Mouse (Mus musculus): ENCODE data around the gene Nab1.
"Not testable (repeated sequence)": the region's sequence is repeated elsewhere in the genome, so short reads cannot be mapped to it uniquely, and the experiment has no call there.

The Nab1 gene

GRCm38 (mm10) chr1:52500314-52500981 lies at the start of gene Nab1:
TSS of gene Nab1 (minus strand) at chr1:52500679.
- in situ Hi-C loops (cut with MboI): no loop called here

GRCm38 (mm10) chr1:52547451-52547850 lies 47.0 kb upstream of the Nab1 start:
- in situ Hi-C loops (cut with MboI): no loop called here

- in situ Hi-C loops (cut with MboI): no loop called here
These were observed 46.3 kb upstream of the Nab1 start for GRCm38 (mm10) chr1:52546796-52547195.

GRCm38 (mm10) chr1:52540124-52540523 lies 39.6 kb upstream of the Nab1 start:
- in situ Hi-C loops (cut with MboI): not testable (repeated sequence)

- in situ Hi-C loops (cut with MboI): no loop called here
These were observed 29.5 kb upstream of the Nab1 start for GRCm38 (mm10) chr1:52529933-52530332.

GRCm38 (mm10) chr1:52527656-52528055 lies 27.2 kb upstream of the Nab1 start:
- in situ Hi-C loops (cut with MboI): no loop called here

GRCm38 (mm10) chr1:52527252-52527651 lies 26.8 kb upstream of the Nab1 start:
- in situ Hi-C loops (cut with MboI): no loop called here

- in situ Hi-C loops (cut with MboI): no loop called here
These were observed 24.2 kb upstream of the Nab1 start for GRCm38 (mm10) chr1:52524663-52525062.

GRCm38 (mm10) chr1:52524150-52524549 lies 23.7 kb upstream of the Nab1 start:
- in situ Hi-C loops (cut with MboI): no loop called here

- in situ Hi-C loops (cut with MboI): no loop called here
These were observed 21.0 kb upstream of the Nab1 start for GRCm38 (mm10) chr1:52521436-52521993.

GRCm38 (mm10) chr1:52520131-52520530 lies 19.7 kb upstream of the Nab1 start:
- in situ Hi-C loops (cut with MboI): no loop called here

- in situ Hi-C loops (cut with MboI): no loop called here
These were observed 14.8 kb upstream of the Nab1 start for GRCm38 (mm10) chr1:52515249-52515648.

- in situ Hi-C loops (cut with MboI): no loop called here
These were observed 11.4 kb upstream of the Nab1 start for GRCm38 (mm10) chr1:52511788-52512425.

- in situ Hi-C loops (cut with MboI): no loop called here
These were observed 5.7 kb upstream of the Nab1 start for GRCm38 (mm10) chr1:52506211-52506610.

GRCm38 (mm10) chr1:52502296-52502695 lies 1.8 kb upstream of the Nab1 start:
- in situ Hi-C loops (cut with MboI): no loop called here

- in situ Hi-C loops (cut with MboI): no loop called here
These were observed 1.2 kb upstream of the Nab1 start for GRCm38 (mm10) chr1:52501688-52502133.

- in situ Hi-C loops (cut with MboI): no loop called here
These were observed 611 bp upstream of the Nab1 start for GRCm38 (mm10) chr1:52501090-52501489.

- in situ Hi-C loops (cut with MboI): no loop called here
These were observed 722 bp downstream of the Nab1 start for GRCm38 (mm10) chr1:52499601-52500313.

- in situ Hi-C loops (cut with MboI): no loop called here
These were observed 1.6 kb downstream of the Nab1 start for GRCm38 (mm10) chr1:52498786-52499450.

- in situ Hi-C loops (cut with MboI): no loop called here
These were observed 10.8 kb downstream of the Nab1 start for GRCm38 (mm10) chr1:52489538-52490181.

GRCm38 (mm10) chr1:52484980-52485379 lies 15.5 kb downstream of the Nab1 start:
- in situ Hi-C loops (cut with MboI): no loop called here

- in situ Hi-C loops (cut with MboI): no loop called here
These were observed 26.2 kb downstream of the Nab1 start for GRCm38 (mm10) chr1:52474291-52474690.
